Mouse (Mus musculus) G1E-ER4 (cell line): Measurements from ENCODE around the gene Gjd3. TPM values are rescaled to one million over a fixed set of nuclear protein-coding genes. Genes with fewer than 3 reads are reported as not detected.

Source experiments
- GATA1 ChIP-seq: IDR thresholded peaks from one replicate; pipeline ENCODE4 v1.8.0; 2012; ENCODE audit warnings: low read length, inconsistent platforms
- polyA plus RNA-seq: library from polyadenylated mRNA; stranded (reverse); fragments of >175 nt; gene quantifications from 2 replicates; pipeline ENCODE4 v1.2.3, GENCODE M21; 2012

Gjd3 gene
- polyA plus RNA-seq, 1 experiment, result not detected

DNA sequence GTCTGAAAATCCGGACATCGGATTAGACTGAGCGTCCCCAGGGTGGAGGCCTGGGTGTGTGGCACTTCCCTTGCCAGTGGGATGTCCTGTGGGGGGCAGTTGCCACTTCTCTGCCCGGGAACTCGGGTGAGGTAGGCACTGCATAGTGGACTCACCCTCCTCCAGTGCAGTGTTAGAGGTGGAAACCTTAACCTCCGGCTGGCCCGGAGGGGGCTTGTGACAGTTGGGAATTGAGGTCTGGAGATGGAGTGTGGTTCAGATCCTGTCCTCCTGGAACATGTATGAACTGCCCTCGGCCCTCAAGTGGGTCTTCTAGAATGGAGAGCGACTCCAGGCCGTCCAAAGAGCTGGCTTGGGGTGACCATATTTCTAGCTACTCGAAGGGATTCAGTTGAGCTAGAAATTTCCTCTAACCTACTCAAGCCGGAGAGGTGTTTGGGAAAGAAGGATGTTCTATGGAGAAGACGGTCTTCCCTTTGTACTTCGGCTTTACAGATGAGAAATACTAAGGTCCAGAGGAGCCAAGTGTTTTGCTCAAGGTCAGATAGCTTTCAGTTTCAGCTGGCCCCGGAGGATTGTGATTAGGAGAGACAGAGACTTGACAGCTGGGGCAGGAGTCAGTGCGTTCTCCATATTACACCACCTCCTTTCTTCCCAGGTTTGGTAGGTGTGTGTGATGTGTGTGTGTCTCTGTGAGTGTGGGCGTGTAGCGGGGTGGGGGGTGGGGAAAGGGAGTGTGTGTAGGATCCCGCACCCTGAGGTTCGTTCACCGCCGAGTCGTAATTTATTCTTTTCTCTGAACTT is 46.0 kb downstream of the Gjd3 start:
- TF ChIP-seq GATA1, result no peak

DNA sequence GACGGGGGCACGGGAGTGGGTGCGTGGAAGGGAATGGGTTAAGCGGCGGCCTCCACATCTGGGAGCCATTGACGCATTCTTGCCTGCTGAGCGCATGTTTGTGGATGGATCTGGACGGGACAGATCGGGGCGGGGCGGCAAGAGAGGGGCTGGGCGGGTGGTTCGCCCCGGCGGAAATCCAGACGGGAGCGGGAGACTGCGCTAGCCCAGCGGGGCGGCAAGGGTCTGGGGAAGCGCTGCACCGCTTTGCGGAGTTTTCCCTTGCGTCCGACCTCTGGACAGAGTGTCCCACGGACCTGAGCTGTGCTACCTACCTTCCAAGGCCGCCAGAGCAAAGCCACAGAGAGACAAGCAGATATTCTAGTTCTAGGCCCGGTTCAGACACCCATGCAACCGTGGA is 46.6 kb downstream of the Gjd3 start:
- TF ChIP-seq GATA1, result no peak

DNA sequence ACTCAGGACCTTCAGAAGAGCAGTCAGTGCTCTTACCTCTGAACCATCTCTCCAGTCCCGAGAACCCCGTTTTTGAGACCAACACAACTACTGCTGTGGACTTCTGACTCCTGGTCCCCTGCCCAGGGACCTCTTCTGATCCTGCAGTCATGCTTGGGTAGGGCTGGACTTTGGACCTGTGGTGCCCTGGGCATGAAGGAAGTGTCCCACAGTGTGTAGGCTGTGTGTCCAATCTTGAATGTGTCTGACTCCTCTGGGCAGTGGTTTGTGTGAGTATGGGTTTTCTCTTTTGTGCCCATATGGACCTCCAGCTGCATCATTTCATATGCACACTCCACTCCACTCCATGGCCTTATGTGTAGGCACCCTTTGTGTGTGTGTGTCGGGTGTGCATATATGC is 47.7 kb downstream of the Gjd3 start:
- TF ChIP-seq GATA1, result no peak

DNA sequence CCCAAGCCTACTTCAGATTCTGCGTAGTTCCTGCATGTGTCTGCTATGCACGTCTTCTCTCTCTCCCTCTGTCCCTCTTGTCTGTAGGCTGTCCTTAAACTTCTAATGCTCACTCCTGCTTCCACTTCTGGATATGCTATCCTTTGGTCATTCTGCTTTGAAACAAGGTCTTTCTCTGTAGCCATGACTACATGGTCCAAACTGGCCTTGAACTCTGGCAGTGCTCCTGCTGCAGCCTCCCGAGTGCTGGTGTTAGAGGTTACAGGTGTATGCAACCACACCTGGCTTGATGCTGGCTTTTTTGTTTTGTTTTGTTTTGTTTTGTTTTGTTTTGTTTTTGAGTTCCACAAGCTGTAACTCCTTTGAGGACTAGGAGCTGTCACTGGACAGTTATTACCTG is 48.4 kb downstream of the Gjd3 start:
- TF ChIP-seq GATA1, result no peak

DNA sequence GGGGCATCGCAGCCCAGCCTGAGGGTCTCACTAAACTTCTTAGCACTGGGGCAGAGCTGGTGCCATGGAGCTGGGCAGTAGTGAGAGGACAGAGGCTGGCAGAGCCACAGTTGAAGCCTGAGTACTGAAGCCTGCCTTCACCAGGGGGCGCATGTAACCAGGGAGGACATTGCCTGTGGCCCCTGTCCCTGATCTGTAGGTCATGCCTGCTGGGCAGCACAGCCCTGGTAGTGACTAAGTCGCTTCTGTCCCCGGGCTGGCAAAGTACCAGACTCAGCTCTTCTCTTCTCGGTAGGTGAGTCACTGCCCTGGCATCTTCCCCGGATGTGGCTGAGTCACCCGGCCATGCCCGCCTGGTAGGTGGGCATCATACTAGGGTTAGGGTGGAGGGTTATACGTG is 49.7 kb downstream of the Gjd3 start:
- TF ChIP-seq GATA1, result no peak

DNA sequence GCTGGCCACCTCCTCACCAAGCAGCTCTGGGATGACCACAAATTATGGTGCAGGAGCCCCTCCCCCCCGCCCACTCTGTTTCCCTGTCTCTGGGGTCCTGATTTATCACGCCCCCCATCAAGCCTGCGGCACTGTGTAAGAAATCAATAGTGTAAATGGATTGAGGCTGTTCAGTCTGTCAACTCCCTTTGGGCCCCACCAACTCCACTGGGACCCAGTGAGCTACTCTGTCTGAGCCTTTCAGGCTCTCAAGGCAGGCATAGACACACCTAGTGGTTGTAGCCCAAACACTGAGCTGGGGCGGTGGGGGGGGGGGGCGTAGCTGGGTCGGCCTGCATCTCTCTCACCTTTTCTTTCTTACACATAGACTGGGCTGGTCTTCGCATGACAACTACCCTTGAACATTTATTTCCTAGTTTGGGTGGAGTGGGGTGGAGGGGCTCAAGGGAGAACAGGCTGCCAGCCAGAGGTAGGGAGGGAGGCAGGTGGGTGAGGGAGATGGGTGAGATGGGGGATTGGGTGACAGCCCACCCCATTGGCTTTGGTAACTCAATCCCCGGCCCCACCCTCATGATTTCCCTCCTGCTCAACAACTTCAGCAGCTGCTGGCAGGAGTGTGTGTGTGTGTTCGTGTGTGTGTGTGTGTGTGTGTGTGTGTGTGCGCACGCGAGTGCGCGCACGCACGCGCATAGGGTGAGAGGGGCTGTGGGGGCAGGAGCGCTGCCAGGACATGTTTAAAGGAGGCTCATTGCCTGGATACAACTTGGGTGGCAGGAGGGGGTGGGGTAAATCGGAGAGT is 50.3 kb downstream of the Gjd3 start:
- TF ChIP-seq GATA1, result no peak

Other genes starting within 250 kb of the Gjd3 start
- gene Thra, start 242.4 kb downstream of the Gjd3 start, polyA plus RNA-seq, result 30.8 and 40.6 TPM in 2 replicates
- gene Nr1d1, start 207.7 kb downstream of the Gjd3 start, polyA plus RNA-seq, result 3.1 and 3.5 TPM in 2 replicates
- gene Msl1, start 187.5 kb downstream of the Gjd3 start, polyA plus RNA-seq, result 42.1 and 53.0 TPM in 2 replicates
- 42.8 and 43.0 TPM in 2 replicates for gene Casc3, start 178.1 kb downstream of the Gjd3 start, polyA plus RNA-seq
- 0.12 and 0.19 TPM in 2 replicates for gene Rapgefl1, start 146.2 kb downstream of the Gjd3 start, polyA plus RNA-seq
- 13.8 and 16.1 TPM in 2 replicates for gene Wipf2, start 119.4 kb downstream of the Gjd3 start, polyA plus RNA-seq
- gene Cdc6, start 75.2 kb downstream of the Gjd3 start, polyA plus RNA-seq, result 1.9 and 2.4 TPM in 2 replicates
- 24.9 and 26.9 TPM in 2 replicates for gene Rara, start 55.2 kb downstream of the Gjd3 start, polyA plus RNA-seq
- gene Top2a, start 41.2 kb upstream of the Gjd3 start, polyA plus RNA-seq, result 15.1 and 74.1 TPM in 2 replicates
- not detected in 2 replicates for gene Igfbp4, start 58.2 kb upstream of the Gjd3 start, polyA plus RNA-seq
- not detected in 2 replicates for gene Tns4, start 106.3 kb upstream of the Gjd3 start, polyA plus RNA-seq
- not detected in 2 replicates for gene Ccr7, start 172.1 kb upstream of the Gjd3 start, polyA plus RNA-seq
- 478 and 523 TPM in 2 replicates for gene Smarce1, start 248.0 kb upstream of the Gjd3 start, polyA plus RNA-seq